Mouse (Mus musculus) lung, adult 2 months (tissue): ENCODE data around the gene Gm21915. TPM values are rescaled to one million over a fixed set of nuclear protein-coding genes. Genes with fewer than 3 reads are reported as not detected.

Source experiments
- DNase-seq: peaks from one replicate; pipeline ENCODE4 v3.0.0; 2022
- H3K4me1 ChIP-seq: fragments of 200-500 bp; 2 replicates; pipeline ENCODE4 v1.6.1; 2011; ENCODE audit warnings: low read length; ENCODE audit not compliant: control insufficient read depth, insufficient read depth
- H3K4me3 ChIP-seq: fragments of 200-500 bp; replicated peaks from 2 replicates; pipeline ENCODE3; 2011; ENCODE audit warnings: low read depth, mild to moderate bottlenecking, control low read depth, low read length; ENCODE audit errors: extremely low read depth
- CTCF ChIP-seq: fragments of 200-500 bp; IDR thresholded peaks from 2 replicates; pipeline ENCODE4 v1.5.1; 2011; ENCODE audit warnings: mild to moderate bottlenecking, low read length, control low read depth; ENCODE audit not compliant: insufficient read depth
- POLR2A ChIP-seq: fragments of 200-500 bp; IDR thresholded peaks from 2 replicates; pipeline ENCODE4 v1.6.1; 2011; ENCODE audit warnings: low read depth, mild to moderate bottlenecking, control low read depth, low read length, borderline replicate concordance; ENCODE audit errors: extremely low read depth
- WGBS: fragments of 180-500 bp; shearing (Covaris S2); methylation state at CpG from one replicate; pipeline ENCODE4 v1.1.7; 2018; 5-methylcytosine and 5-hydroxymethylcytosine counted together
- polyA plus RNA-seq: library from polyadenylated mRNA; depleted of rRNA; stranded (reverse); fragments of >200 nt; gene quantifications from 2 replicates; pipeline ENCODE4 v1.2.3, GENCODE M21; 2012; rRNA removed

Gm21915 gene
- polyA plus RNA-seq = not detected in 2 replicates

- no peak for DNase-seq
- Histone ChIP-seq H3K4me3 (no peak within 1 kb of the TSS), H3K4me1 (no peaks in the 10 kb centered on the region)
- TF ChIP-seq CTCF (no peak), POLR2A (no peak)
- WGBS = 88% methylated on average over 3 of the region's 3 CpGs
Observed at GRCm38 (mm10) chr9:40670313-40670712, at the start of gene Gm21915. Gene Gm21915, plus strand, starts transcription at chr9:40670613.

- Histone ChIP-seq H3K4me1 (no peaks in the 10 kb centered on the region), H3K4me3 (no peak overlapping the region)
- TF ChIP-seq POLR2A (no peak), CTCF (no peak)
- DNase-seq = no peak
- 98% methylated on average over 3 of the region's 3 CpGs for WGBS
Observed at GRCm38 (mm10) chr9:40622265-40622664, 48.1 kb upstream of the Gm21915 start.

- TF ChIP-seq POLR2A = no peak
- TF ChIP-seq CTCF = no peak
- no peak for DNase-seq
- H3K4me3 ChIP-seq = no peak overlapping the region
- 87% methylated on average over 4 of the region's 4 CpGs for WGBS
- H3K4me1 ChIP-seq = no peaks in the 10 kb centered on the region
Observed at GRCm38 (mm10) chr9:40622793-40623192, 47.6 kb upstream of the Gm21915 start.

- TF ChIP-seq CTCF (no peak), POLR2A (no peak)
- 73% methylated on average over 3 of the region's 3 CpGs for WGBS
- Histone ChIP-seq H3K4me3 (no peak overlapping the region), H3K4me1 (no peaks in the 10 kb centered on the region)
- DNase-seq = no peak
Observed at GRCm38 (mm10) chr9:40625341-40625740, 45.1 kb upstream of the Gm21915 start.

GRCm38 (mm10) chr9:40626566-40626965 lies 43.8 kb upstream of the Gm21915 start:
- no peak for DNase-seq
- H3K4me3 ChIP-seq = no peak overlapping the region
- no peaks in the 10 kb centered on the region for H3K4me1 ChIP-seq
- no peak for TF ChIP-seq POLR2A
- TF ChIP-seq CTCF = no peak
- whole genome bisulfite sequencing = 47% methylated on average over 11 of the region's 11 CpGs

GRCm38 (mm10) chr9:40627146-40627713 lies 43.2 kb upstream of the Gm21915 start:
- 60% methylated on average over 9 of the region's 9 CpGs for WGBS
- TF ChIP-seq POLR2A = no peak
- no peak for TF ChIP-seq CTCF
- H3K4me3 ChIP-seq = no peak overlapping the region
- no peaks in the 10 kb centered on the region for H3K4me1 ChIP-seq
- no peak for DNase-seq

- DNase-seq = no peak
- Histone ChIP-seq H3K4me3 (no peak overlapping the region), H3K4me1 (no peaks in the 10 kb centered on the region)
- WGBS = 74% methylated on average over 20 of the region's 20 CpGs
- TF ChIP-seq CTCF (peak; percentile 56), POLR2A (no peak)
Observed at GRCm38 (mm10) chr9:40628130-40629069, 42.0 kb upstream of the Gm21915 start.

GRCm38 (mm10) chr9:40629441-40629840 lies 41.0 kb upstream of the Gm21915 start:
- Histone ChIP-seq H3K4me3 (no peak overlapping the region), H3K4me1 (no peaks in the 10 kb centered on the region)
- TF ChIP-seq POLR2A (no peak), CTCF (no peak)
- no peak for DNase-seq
- 66% methylated on average over 13 of the region's 13 CpGs for WGBS

GRCm38 (mm10) chr9:40631101-40631500 lies 39.3 kb upstream of the Gm21915 start:
- no peak for DNase-seq
- 36% methylated on average over 6 of the region's 6 CpGs for WGBS
- TF ChIP-seq CTCF (no peak), POLR2A (no peak)
- Histone ChIP-seq H3K4me1 (no peaks in the 10 kb centered on the region), H3K4me3 (no peak overlapping the region)

- no peaks in the 10 kb centered on the region for H3K4me1 ChIP-seq
- 79% methylated on average over 10 of the region's 10 CpGs for WGBS
- DNase-seq = no peak
- TF ChIP-seq CTCF (no peak), POLR2A (no peak)
- H3K4me3 ChIP-seq = no peak overlapping the region
Observed at GRCm38 (mm10) chr9:40631505-40631904, 38.9 kb upstream of the Gm21915 start.
